Mouse (Mus musculus) ES-E14 (cell line): ENCODE data around the gene Ndufc1.
"Not testable (repeated sequence)": the region's sequence is repeated elsewhere in the genome, so short reads cannot be mapped to it uniquely, and the experiment has no call there.

Experiments
- CHD2 ChIP-seq: IDR thresholded peaks from 2 replicates; pipeline ENCODE4 v1.6.1; 2014; ENCODE audit warnings: mild to moderate bottlenecking, low read depth, low read length, inconsistent platforms
- HCFC1 ChIP-seq: IDR thresholded peaks from 2 replicates; pipeline ENCODE4 v1.6.1; 2012; ENCODE audit warnings: low read length, inconsistent platforms, borderline replicate concordance; ENCODE audit not compliant: insufficient read depth
- MAFK ChIP-seq: IDR thresholded peaks from 2 replicates; pipeline ENCODE4 v1.6.1; 2014; ENCODE audit warnings: mild to moderate bottlenecking, low read depth, low read length, inconsistent platforms; ENCODE audit not compliant: insufficient read depth
- ZC3H11A ChIP-seq: IDR thresholded peaks from 2 replicates; pipeline ENCODE4 v1.6.1; 2012; ENCODE audit warnings: low read depth, mild to moderate bottlenecking, inconsistent platforms, low read length, borderline replicate concordance
- ZNF384 ChIP-seq: IDR thresholded peaks from 2 replicates; pipeline ENCODE4 v1.6.1; 2012; ENCODE audit warnings: low read depth, low read length, inconsistent platforms

GRCm38 (mm10) chr3:51393018-51393417 is 15.8 kb downstream of the Ndufc1 start:
- TF ChIP-seq ZC3H11A, ZNF384, CHD2, HCFC1, MAFK: not testable (repeated sequence)
